Mouse (Mus musculus) stomach, adult 2 months (tissue): ENCODE data around the gene Zfp770. TPM values are rescaled to one million over a fixed set of nuclear protein-coding genes. Genes with fewer than 3 reads are reported as not detected.

Experiments
- polyA plus RNA-seq: library from polyadenylated mRNA; depleted of rRNA; stranded (reverse); fragments of >200 nt; gene quantifications from 2 replicates; pipeline ENCODE4 v1.2.3, GENCODE M21; 2012; rRNA removed

The Zfp770 gene
- polyA plus RNA-seq, result 0.05 and 0.08 TPM in 2 replicates

GRCm38 (mm10) chr2:114200932-114201559 lies at the start of gene Zfp770:
Gene Zfp770 (minus strand): TSS chr2:114201469.

DNA sequence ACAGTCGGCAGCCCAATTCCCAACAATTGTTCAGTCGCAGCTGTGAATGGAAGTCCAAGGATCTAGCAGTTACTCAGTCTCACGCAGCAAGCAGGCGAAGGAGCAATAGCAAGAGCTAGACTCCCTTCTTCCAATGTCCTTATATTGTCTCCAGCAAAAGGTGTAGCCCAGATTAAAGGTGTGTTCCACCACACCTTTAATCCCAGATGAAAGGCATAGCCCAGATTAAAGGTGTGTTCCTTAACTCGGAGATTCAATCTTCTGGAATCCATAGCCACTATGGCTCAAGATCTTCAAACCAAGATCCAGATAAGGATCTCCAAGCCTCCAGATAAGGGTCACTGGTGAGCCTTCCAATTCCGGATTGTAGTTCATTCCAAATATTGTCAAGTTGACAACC lies 14.3 kb downstream of the Zfp770 start, which contains the start of gene Aqr:
TSS of gene Aqr (minus strand) at position 101 of the 400 bp plus-strand sequence.

Other genes starting within 250 kb of the Zfp770 start
- 0.08 and 0.14 TPM in 2 replicates for gene Gjd2, start 187.8 kb downstream of the Zfp770 start, polyA plus RNA-seq
- 31.1 and 39.7 TPM in 2 replicates for gene Actc1, start 147.9 kb downstream of the Zfp770 start, polyA plus RNA-seq
- gene Aqr, start 14.4 kb downstream of the Zfp770 start, polyA plus RNA-seq, result 4.7 and 6.9 TPM in 2 replicates